Mouse (Mus musculus) urinary bladder, postnatal 10 days (tissue): ENCODE results near the gene Apoc3.

Experiments used
- DNase-seq: peaks from one replicate; pipeline ENCODE4 v3.0.0; 2022; ENCODE audit warnings: low spot score

Gene Apoc3

GRCm38 (mm10) chr9:46235596-46235648 is at the start of gene Apoc3:
Apoc3 (minus strand) TSS chr9:46235636.
- DNase-seq, result no peak

- DNase-seq, result peak; percentile 90
Observed at GRCm38 (mm10) chr9:46282631-46283436, 47.4 kb upstream of the Apoc3 start, which contains the start of gene Bud13. Bud13 (plus strand) TSS chr9:46283008.

DNA sequence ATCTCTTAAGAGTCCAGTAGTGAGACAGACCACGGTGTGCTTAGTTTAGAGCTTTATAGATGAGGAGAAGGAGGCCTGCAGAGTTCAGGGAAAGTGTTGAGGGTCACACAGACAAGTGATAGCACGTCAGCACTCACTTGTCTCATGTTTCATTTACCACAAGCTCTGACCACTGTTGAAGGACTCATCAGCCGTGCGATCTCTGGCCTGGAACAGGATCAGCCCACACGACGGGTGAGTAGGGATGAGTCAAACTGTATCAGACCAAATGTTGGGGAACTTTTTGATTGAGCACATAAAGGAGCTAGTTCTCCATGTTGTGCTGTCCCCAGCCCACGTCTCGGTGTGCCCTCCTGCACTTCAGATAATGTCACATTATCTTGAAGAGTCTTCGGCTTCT is 39.1 kb upstream of the Apoc3 start:
- no peak for DNase-seq

GRCm38 (mm10) chr9:46272677-46273454 is 37.4 kb upstream of the Apoc3 start, which contains the start of gene Zpr1:
Zpr1 (plus strand) TSS chr9:46273064.
- peak; percentile 59 for DNase-seq

DNA sequence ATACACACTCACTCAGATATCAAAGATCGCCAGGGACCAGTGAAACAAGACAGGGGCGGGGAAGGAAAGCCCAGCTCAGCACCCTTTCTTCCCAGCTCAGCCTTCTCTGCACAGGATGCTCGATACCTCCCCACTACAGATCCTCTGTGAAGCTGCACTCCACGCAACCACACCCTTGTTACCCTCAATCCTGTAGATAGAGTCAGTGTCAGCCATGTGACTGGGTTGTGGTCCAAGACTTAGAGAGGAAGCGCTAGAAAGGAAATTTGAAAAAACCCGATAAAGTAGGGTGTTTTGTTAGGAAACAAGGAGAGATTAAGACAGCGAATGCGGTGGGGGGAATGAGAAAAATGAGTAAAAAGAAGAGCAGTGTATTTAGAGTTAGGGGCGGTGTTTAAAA is 36.6 kb upstream of the Apoc3 start:
- DNase-seq, result no peak

- no peak for DNase-seq
Observed at GRCm38 (mm10) chr9:46270782-46271181, 35.3 kb upstream of the Apoc3 start.

- no peak for DNase-seq
Observed at GRCm38 (mm10) chr9:46269125-46269524, 33.7 kb upstream of the Apoc3 start.

DNA sequence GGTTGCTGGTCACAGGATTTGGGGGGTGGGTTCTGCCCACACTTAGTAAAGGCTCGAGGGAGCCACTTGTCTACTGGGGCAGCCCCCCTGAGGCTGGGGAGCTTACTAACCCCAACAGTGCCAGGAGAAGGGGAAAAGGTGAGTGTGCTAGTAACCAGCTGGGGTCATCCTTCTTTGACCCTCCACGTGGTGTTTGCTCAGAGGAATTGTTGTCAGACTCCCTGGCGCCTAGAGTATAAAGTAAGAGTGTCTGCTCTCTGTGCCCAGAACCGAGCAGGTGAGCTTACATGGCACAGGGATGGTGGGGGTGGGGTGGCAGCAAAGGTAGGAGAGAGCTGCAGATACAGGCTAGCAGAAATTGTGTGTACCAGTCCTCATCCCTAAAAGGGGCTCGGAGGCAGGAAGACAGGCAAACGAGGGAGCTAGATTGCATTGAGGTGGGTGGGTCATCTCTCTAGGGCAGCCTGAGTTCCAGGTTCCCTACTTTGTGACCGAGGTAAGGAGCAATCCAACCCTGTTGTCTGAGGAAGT is 33.0 kb upstream of the Apoc3 start, which contains the start of gene Apoa5:
TSS of gene Apoa5 (plus strand) at position 291 of the 531 bp plus-strand sequence.
- no peak for DNase-seq

- no peak for DNase-seq
Observed at GRCm38 (mm10) chr9:46261131-46261530, 25.7 kb upstream of the Apoc3 start.

DNA sequence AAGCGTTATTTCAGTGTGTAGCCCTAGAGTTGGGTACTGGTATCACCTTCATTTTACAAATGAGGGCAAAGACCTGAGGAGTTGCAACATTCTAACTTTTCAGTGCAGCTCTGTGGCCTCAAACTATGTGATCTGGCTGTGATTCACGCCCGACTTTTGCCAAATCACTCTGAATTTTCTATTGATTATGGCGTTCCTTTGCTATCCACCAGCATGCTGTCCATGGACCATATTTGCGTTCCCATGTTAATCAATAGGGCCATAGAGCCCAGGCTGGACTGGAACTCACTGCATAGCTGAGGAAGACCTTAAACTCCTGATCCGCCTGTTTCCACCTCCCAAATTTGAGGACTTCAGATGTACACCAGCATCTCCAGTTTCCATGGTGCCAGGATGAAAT is 23.7 kb upstream of the Apoc3 start:
- no peak for DNase-seq

DNA sequence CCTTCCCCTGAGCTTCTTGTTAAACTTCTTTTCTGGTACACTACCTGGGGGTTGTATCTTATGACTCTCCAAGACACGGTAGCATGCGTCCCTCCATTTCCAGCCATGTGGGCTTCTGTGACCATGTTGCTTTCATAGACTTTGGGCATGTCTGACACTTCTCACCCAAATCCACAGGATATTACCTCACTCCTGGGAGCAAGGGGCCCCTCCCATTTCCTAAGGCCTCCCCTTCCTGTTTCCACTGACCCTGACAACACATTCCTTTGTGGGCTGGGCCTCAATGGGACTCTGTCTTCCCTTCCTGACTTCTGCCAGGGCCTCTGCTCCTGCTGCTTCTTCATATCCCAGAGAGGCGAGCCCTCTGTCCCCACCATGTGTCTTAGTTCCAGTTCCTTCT is 22.1 kb upstream of the Apoc3 start:
- DNase-seq, result no peak

GRCm38 (mm10) chr9:46256658-46257385 is 21.4 kb upstream of the Apoc3 start:
- DNase-seq, result no peak

GRCm38 (mm10) chr9:46256177-46256576 is 20.7 kb upstream of the Apoc3 start:
- DNase-seq, result no peak

GRCm38 (mm10) chr9:46246752-46247324 is 11.4 kb upstream of the Apoc3 start:
- no peak for DNase-seq

- no peak for DNase-seq
Observed at GRCm38 (mm10) chr9:46243584-46243983, 8.1 kb upstream of the Apoc3 start.

GRCm38 (mm10) chr9:46243122-46243521 is 7.7 kb upstream of the Apoc3 start:
- no peak for DNase-seq

DNA sequence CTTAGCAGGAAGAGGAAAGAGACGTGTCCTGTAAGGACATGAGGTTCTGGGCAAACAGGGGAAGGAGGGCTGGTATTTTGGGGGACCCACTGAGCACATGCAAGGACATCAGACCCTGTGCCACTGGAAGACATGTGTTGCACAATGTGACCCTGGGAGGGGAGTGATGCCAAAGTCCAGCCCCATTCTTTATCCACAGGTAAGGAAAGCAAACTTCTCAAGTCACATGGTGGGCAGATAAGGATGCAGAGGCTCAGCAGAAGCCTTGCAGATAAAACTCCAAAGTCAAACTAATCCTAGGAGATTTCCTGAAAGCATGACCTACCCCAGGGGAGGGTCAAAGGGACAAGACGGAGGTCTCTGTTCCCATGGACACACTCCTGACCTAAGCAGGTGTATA is 6.4 kb upstream of the Apoc3 start:
- no peak for DNase-seq

GRCm38 (mm10) chr9:46240526-46241153 is 5.2 kb upstream of the Apoc3 start, which contains the start of gene Apoa4:
Apoa4 (plus strand) TSS chr9:46240696.
- no peak for DNase-seq

GRCm38 (mm10) chr9:46238850-46239249 is 3.4 kb upstream of the Apoc3 start:
- no peak for DNase-seq

DNA sequence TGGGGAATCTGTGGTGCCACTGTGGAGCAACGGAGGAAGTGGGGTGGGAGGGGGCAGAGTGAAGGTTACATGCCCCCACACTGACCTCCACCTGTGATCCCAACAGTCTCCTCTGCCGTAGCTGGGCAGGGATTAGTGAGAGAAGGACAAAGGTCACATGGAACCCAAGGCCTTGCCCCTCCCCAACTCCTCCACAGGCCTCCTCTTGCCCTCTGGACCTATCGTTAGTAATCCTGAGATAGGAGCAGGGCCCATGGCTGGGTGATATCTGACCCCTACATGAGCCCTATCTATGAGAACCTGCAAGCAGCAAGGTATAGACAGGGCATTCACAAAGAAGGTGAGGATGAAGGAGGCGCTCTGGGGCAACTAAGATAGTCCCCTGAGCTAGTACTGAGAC is 213 bp upstream of the Apoc3 start:
- DNase-seq, result no peak

DNA sequence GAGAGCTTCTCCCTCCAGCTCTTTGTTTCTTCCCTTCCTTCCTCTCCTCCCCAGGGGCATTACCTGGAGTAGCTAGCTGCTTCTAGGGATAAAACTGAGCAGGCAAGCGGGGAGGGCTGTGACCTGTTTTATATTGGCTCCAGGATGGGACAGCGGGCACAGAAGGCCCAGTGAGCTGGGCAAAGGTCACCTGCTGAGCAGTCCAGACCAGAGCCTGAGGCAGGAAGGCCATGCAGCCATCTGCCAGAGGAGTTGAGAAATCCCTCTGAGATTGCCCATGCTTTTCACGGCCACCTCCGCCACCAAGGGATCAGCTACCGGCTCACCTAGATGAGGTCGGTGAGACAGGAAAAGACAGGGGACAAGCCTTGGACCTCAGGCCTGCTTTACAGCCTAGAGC is 240 bp downstream of the Apoc3 start:
- DNase-seq, result no peak

- no peak for DNase-seq
Observed at GRCm38 (mm10) chr9:46230450-46230975, 4.9 kb downstream of the Apoc3 start.
